Mouse (Mus musculus) left cerebral cortex, adult 18-20 months (tissue): ENCODE results near the gene Igf2bp3. TPM values are rescaled to one million over a fixed set of nuclear protein-coding genes. Genes with fewer than 3 reads are reported as not detected.
"Not testable (repeated sequence)": the region's sequence is repeated elsewhere in the genome, so short reads cannot be mapped to it uniquely, and the experiment has no call there.

Experiments
- DNase-seq, 2 experiments: peaks; one replicate each; pipeline ENCODE4 v3.0.0; 2021 to 2022; ENCODE audit warnings: low spot score in 2 of 2, mixed read lengths in 1 of 2
- long read RNA-seq, 2 experiments: library from polyadenylated mRNA; stranded (forward); transcript quantifications; one replicate each; pipeline ENCODE4 v2.0.0; 2021
- total RNA-seq, 2 experiments: library from RNA; stranded (reverse); gene quantifications; 2 replicates each; pipeline ENCODE4 v1.2.3; 2021

Gene Igf2bp3
- total RNA-seq, result not detected
- long read RNA-seq, experiment 1, partial matches to known transcripts, result 1 of 93 reads
- long read RNA-seq, experiment 1, other reads (novel, unspliced or antisense), result 92 of 93 reads
- long read RNA-seq, experiment 2, partial matches to known transcripts, result 2 of 60 reads
- long read RNA-seq, experiment 2, other reads (novel, unspliced or antisense), result 58 of 60 reads

- no peak for DNase-seq
These were observed at the start of gene Igf2bp3 for GRCm38 (mm10) chr6:49214928-49215747. Igf2bp3 (minus strand) TSS chr6:49214957.

GRCm38 (mm10) chr6:49264446-49264845 lies 49.7 kb upstream of the Igf2bp3 start:
- DNase-seq, result not testable (repeated sequence)

- DNase-seq, result peak; percentile 97 to 98
These were observed 49.1 kb upstream of the Igf2bp3 start, which contains the start of gene Tra2a for GRCm38 (mm10) chr6:49263847-49264243. Tra2a (minus strand) TSS chr6:49264033.

GRCm38 (mm10) chr6:49263081-49263846 lies 48.5 kb upstream of the Igf2bp3 start:
- peak in 1 of 2 experiments; percentile 41 for DNase-seq

GRCm38 (mm10) chr6:49262421-49262820 lies 47.7 kb upstream of the Igf2bp3 start:
- DNase-seq, result no peak

- DNase-seq, result no peak
These were observed 45.0 kb upstream of the Igf2bp3 start for GRCm38 (mm10) chr6:49259711-49260110.

- DNase-seq, result no peak
These were observed 43.1 kb upstream of the Igf2bp3 start for GRCm38 (mm10) chr6:49257880-49258279.

GRCm38 (mm10) chr6:49252207-49252606 lies 37.5 kb upstream of the Igf2bp3 start:
- no peak for DNase-seq

GRCm38 (mm10) chr6:49251199-49251598 lies 36.4 kb upstream of the Igf2bp3 start:
- DNase-seq, result no peak

- no peak for DNase-seq
These were observed 32.5 kb upstream of the Igf2bp3 start for GRCm38 (mm10) chr6:49247246-49247645.

GRCm38 (mm10) chr6:49242331-49242730 lies 27.6 kb upstream of the Igf2bp3 start:
- DNase-seq, result no peak

- DNase-seq, result no peak
These were observed 26.8 kb upstream of the Igf2bp3 start for GRCm38 (mm10) chr6:49241562-49241961.

- peak; percentile 100 for DNase-seq
These were observed 21.6 kb upstream of the Igf2bp3 start for GRCm38 (mm10) chr6:49236331-49236730.

GRCm38 (mm10) chr6:49233356-49233755 lies 18.6 kb upstream of the Igf2bp3 start:
- no peak for DNase-seq

- DNase-seq, result peak in 1 of 2 experiments; percentile 23
These were observed 13.4 kb upstream of the Igf2bp3 start for GRCm38 (mm10) chr6:49228126-49228679.

GRCm38 (mm10) chr6:49227184-49227735 lies 12.5 kb upstream of the Igf2bp3 start:
- no peak for DNase-seq

- DNase-seq, result no peak
These were observed 11.0 kb upstream of the Igf2bp3 start for GRCm38 (mm10) chr6:49225728-49226123.

- no peak for DNase-seq
These were observed 10.4 kb upstream of the Igf2bp3 start for GRCm38 (mm10) chr6:49224923-49225727.

GRCm38 (mm10) chr6:49221906-49222305 lies 7.1 kb upstream of the Igf2bp3 start:
- no peak for DNase-seq

GRCm38 (mm10) chr6:49219920-49220604 lies 5.3 kb upstream of the Igf2bp3 start:
- no peak for DNase-seq
